Mouse (Mus musculus): ENCODE measurements at regions not wholly inside any gene's neighbourhood (a gene's known extent, or its start where the extent isn't known, plus 50 kb on each side); places are given as distances from the start of the nearest gene placed in this dataset.

DNA sequence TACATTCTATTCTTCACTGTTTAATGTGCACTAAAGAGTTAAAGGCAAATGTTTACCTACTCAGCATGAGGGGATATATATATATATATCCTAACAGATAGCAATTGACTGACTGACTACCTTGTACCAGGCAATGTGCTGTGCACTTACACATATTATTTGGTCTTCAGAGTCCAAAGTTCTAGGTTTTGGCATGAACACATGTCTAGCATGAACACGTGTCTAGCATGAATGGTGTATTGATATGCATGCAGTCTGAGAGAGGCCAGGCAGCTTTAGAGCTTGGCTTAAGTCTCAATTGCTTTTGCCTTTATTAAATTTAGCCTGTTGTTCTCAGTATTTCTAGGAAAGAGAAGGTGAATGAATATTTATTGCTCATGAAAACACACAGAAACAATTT is 161.4 kb downstream of the Btg1 start:
- DNase-seq (ENCODE audit: inconsistent age in 2 of 2, low spot score in 1 of 2) = no peak

DNA sequence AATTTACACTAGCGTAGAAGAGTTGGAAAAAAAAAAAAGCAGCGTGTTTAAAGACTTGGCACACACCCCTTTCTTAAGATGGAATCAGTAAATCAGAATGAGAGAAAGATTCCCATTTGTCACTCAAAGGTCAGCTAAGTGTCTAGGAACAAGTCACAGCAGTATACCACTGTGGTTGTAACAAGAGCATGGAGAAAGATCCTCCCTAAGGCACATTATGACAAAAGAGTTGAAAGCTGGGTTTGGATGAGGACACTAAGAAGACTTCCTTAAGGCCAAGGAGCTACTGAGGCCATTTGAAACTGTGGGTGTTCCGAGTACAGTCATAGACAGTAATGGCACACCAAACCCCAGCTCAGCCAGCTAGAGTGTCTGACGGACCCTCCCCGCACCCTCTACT is 167.2 kb downstream of the Btg1 start:
- no peak for DNase-seq (ENCODE audit: inconsistent age in 2 of 2, low spot score in 1 of 2)

DNA sequence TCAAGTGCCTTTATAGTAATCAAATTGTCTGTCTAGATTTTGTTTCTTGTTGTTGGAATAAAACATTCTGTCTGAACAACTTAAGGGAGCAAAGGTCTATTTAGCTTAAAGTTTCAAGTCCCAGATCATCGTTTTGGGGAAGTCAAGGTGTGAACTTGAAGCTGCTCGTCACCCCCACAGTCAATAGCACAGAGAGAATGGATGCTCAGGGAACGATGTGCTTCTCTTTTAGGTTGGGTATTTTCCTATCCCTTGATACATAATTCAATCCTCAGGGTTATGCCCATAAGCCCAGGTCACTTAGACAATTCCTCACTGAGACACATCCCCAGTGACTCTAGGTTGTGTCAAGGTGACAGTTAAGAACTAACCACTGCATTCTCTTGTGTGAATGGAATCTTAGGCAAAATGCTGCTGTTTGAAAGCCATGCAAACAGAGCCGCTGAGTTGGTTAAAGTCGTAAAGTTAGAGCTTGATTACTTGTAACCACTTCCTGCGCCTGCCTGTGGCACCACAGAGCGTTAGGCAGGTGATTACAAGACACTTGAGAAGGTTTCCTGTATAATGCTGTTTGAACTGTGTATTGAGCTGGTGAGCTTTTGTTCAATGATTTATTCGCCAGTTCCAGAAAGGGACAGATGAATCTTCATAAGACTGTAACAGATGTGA is 170.2 kb downstream of the Btg1 start:
- DNase-seq (ENCODE audit: inconsistent age in 2 of 2, low spot score in 1 of 2) = no peak

DNA sequence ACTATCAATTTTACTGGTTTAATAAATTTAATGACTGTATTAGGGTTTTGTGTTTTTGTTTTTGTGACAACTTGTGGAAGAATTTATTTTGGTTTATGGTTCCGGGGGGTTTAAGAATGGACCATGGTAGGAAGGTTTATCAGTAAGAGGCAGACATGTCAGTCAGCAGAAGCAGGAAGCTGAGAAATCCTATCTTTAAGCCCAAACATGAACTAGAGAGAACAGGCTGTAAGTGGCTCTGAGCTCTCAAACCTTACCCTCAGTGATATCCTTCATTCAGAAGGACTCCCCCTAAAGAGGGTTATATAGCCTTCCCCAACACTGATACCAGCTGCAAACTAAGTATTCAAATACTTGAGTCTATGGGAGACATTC is 170.8 kb downstream of the Btg1 start:
- DNase-seq (ENCODE audit: inconsistent age in 2 of 2, low spot score in 1 of 2) = no peak

DNA sequence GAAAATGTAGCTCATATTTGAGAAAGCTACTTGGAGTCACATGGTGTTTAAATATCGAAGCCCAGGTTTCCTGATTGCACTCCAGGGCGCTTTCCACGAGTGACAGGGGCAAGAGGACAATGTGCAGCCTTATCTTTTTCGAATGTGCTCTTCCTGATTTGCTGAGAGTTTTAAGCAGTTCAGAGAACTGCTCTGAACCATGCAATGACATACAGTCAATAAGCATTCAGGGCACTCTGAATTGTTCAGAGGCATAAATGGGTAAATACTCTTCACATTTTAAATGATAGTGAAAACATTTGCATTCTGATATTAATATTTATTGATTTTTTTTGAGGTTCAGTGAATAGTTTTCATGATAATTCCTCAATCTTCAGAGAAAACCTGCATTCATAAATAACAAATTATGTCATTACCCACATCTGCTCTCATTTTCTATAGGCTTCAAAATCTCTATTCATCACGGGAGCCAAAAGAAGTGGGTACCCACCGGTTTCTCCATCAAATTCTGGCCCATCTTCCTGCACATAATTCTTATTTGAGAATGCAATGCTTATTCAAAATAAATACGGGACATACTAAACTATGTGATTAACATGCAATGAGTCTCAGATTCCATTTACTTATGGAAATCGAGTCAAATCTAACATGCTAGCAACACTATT is 171.7 kb downstream of the Btg1 start:
- DNase-seq (ENCODE audit: inconsistent age in 2 of 2, low spot score in 1 of 2) = no peak

DNA sequence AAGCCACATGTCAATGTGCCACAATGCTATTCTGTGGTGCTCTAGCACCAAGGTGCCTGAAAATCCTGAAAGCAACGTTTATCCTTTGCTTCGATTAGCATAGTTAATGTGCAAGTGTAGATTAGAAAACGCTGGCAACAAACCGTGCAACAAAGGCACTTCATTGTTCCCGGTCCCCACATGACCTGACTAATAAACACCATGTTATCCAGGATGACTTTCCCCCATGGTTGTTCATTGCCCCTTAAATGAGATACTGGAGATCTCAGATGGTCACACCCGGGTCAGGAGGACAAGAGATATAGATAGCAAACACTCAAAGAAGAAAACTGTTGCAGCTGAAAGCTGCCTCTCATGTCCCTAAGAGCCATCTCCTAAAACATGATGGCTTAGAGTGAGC is 180.3 kb downstream of the Btg1 start:
- no peak for DNase-seq (ENCODE audit: inconsistent age in 2 of 2, low spot score in 1 of 2)

DNA sequence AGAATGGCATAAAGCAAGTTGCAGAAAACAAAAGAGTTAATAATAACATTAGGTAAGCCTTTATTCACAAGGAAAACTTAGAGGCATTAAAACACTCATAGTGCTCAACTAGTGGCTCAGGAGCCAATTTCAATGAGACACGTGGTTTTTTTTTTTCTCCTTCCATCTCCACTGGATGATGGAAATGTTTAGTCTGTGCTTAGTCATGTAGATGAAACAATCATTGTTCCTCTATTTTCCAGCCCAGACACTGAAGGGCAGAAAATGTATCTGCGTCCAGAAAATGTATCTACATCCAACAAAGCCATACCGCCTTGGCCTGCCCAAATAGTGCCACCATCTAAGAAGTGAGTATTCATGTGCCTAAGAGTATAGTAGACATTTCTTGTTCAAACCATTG is 184.0 kb downstream of the Btg1 start:
- DNase-seq (ENCODE audit: inconsistent age in 2 of 2, low spot score in 1 of 2) = no peak

DNA sequence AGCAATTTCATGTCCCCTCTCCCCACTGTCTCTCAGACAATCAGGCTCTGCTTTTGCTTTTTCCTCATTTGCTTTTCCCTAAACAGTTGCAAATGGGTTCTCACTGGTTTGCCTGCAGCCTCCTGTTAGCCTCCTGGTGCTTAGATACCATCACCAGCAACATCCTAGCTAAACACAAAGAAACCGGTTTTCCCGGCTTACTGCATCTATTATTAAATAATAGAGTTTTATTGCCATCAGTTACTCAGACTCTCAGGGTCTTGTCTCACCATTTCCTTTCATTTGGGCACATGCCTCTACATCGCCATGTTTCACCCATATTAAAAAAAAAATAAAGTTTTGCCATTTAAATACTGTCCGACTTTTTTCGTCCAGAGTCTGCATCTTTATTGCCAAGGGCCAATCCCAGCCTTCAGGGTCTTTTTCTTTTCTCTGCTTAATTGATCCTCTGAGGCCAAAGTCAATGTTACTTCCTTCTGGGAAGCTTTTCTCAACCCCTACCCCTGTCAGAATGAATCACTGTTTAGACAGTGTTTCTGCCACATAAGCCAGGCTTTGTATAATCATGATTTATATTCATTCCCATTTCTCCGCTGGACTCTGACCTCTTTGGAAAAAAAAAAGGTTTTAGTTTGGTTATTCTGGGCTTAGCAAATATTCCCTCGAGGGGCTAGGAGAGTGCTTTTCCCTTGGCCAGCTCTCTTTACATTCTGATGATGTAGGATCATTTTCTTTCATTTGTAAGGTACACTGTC is 187.4 kb downstream of the Btg1 start:
- no peak for DNase-seq (ENCODE audit: inconsistent age in 2 of 2, low spot score in 1 of 2)

DNA sequence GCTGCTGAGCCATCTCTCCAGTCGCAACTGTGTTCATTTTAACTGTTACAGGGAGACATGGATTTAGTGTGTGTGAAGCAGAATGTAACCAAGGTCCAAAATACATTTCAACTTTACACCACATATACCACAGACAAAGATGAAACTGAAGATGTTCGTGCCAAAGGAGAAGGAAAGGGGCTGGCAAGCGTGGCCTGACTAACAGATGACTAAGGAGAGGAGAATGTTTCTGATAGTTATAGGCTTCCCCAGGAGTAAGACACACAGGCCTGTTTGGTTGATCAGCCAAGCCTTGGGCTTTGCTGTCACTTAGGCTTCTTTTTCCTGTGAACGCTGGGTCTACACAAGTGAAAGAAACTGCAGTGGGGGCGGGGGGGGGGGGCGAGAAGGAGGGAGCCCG is 189.8 kb downstream of the Btg1 start:
- no peak for DNase-seq (ENCODE audit: inconsistent age in 2 of 2, low spot score in 1 of 2)

DNA sequence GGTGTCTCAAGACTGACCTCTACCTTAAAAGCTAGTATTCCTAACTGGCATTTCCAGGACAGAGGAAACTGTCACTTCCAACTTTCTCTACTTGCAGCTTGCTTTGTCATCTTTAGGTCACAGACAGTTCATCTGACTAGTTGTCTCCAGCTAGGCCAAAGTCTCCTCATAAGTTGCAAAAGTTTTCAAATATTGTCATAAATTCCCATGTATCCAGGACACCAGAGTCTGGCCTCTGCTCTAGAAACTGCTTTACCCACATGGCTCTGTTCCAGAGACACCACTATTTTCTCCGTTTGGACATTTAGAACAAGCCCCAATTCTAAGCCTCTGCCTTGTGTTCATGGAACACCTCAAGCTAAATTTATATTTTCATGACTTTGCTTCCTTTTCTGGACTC is 205.0 kb downstream of the Btg1 start:
- DNase-seq (ENCODE audit: inconsistent age in 2 of 2, low spot score in 1 of 2) = no peak

DNA sequence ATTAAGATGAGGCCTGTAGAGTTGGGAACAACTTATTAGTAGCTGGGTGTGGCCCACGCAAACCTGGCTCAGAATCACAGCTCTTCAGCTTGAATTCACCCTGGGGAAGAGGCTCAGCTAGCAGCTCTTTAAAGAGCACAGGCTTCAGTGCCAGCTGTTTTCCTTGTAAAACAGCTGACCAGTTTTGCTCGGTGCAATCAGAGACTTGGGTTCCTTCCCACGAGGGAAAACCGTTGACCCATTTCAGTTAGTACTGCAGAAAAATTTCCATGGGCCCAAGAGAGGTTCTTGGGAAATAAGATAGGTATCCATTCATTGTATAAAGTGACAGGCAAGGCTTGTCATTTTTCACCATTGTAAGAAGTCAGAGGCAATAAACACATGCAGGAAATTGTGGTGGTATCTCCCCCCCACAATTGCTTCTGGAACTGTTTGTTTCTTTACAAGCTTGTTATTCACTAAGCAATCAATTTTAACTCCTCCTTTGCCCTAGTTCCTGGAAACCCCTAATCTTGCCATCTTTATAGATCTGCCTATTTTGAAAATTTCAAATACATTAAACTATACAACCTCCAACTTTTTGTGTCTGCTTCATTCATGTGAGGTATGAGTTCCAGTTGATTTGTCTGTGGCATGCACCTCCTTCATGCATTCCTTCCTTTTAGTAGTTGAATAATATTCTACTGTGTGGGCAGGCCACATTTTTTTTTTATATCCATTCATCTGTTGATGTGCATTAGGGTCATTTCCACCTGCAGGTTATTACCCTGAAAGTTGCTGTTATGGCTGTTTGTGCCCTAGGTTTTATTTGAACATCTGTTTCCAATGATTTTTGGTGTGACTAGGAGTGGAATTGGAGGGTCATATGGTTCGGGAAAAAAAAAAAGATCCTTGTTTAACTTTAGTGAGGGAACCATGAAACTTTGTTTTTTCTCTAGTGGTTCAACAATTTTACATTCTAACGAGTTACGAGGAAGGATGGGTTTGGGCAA is 205.8 kb downstream of the Btg1 start:
- peak in 1 of 2 experiments; percentile 45 for DNase-seq (ENCODE audit: inconsistent age in 2 of 2, low spot score in 1 of 2)

DNA sequence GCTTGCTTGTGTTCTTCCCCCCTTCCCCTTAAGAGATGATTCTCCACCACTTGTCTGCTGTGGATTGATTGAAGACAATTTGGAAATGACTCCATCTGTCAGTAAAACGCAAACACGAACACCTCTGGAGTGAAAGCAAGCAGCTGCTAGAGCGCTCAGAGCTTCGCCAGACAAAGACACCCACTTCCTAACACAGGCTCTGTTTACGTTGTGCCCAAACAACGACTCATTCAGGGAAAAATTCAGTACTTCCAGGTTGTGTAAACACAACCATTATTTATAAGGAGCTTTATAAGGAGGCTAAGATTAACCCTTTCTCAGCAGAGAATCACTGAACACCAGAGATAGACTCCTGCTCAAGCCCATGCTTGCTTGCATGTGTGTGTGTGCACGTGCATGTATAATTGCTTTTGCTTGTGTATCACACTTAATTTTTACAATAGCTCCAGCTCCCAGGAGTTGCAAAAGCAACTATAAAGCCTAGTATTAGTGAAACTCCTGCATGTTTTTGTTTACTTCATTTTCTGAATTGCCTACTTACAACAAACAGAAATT is 209.5 kb downstream of the Btg1 start:
- DNase-seq (ENCODE audit: inconsistent age in 2 of 2, low spot score in 1 of 2) = no peak

DNA sequence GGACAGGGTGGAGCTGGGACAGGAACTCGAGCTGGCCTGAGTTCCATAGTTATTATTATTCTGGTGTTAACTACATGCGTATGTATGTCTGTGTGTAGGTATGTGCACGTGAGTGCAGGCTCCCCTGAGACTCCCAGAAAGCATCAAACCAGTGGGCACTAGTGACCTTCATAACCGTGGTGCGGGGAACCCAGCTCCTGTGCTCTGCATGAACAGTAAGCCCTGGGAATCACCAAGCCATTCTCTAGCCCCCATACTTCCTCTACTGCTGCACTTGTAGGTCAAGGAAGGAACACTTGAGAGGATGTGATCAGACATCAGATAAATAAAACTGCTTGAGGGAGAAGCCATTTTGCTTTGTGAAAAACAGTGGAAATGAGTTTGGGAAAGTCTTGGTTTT is 211.2 kb downstream of the Btg1 start:
- no peak for DNase-seq (ENCODE audit: inconsistent age in 2 of 2, low spot score in 1 of 2)

DNA sequence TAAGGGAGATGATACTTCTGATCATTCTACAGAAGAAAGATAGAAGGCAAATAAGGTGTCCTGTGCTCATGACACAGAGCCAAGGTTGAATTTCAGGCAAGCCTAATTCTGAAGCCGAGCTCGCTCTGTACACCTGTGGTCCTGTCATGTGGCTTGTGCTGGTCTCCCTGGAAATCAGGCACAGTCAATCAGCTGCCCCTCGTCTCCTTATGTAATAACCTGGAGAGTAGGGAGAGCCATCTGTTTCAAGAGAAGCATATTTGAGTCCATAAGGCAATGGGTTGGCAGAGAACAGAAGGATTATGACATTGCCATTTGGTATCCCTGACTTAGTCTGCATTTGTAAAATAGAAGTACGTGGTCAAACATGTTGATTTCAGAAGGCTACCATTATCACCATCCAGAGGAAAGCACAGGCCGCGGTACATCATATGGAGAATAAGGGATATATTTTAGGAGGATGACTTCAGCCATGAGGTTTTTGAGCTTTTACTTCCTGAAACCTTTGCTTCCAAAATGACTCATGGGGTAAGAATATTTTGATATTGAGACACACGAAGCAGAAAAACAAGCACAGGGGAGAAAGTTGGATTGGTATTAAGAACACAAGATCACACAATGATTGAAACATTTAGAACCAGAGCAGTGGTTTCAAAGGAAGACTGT is 211.9 kb downstream of the Btg1 start:
- peak in 1 of 2 experiments; percentile 31 for DNase-seq (ENCODE audit: inconsistent age in 2 of 2, low spot score in 1 of 2)

DNA sequence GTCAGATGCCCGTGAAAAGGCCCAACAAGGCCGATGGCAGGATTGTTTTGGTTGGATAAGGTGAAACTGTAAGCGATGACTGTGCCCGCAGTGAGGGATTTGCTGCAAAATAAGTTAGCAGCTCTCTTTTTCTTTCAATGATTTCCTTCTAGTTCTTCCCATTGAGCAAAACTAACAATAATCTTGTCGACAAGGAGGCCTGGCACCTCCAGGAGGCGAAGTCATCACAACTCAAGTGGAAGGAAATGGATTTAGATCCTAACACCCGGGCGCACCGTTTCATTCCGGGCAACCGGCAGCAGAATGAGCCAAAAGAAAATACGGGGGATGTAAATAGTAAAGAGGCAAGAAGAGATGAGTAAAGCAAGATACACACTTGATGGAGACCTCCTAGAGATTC is 214.3 kb downstream of the Btg1 start:
- no peak for DNase-seq (ENCODE audit: inconsistent age in 2 of 2, low spot score in 1 of 2)

DNA sequence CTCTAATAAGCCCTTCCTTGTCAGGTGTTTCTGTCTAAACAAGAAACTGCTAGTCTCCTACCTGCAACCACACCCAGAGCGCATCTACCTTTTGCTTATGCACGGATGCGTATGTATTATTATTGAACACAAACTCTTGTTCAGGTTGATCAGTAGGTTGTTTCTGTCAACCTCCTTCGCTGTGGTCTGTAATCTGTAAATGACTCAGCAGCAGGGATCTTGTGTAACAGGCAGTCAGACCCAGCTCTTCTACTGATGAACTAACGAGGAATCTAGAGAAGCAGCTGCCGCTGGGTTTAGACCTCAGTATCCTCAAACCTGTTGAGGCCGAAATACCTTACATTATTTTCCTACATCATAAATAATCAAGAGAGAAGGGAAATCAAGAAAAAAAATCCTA is 220.4 kb downstream of the Btg1 start:
- DNase-seq (ENCODE audit: inconsistent age in 2 of 2, low spot score in 1 of 2) = no peak

DNA sequence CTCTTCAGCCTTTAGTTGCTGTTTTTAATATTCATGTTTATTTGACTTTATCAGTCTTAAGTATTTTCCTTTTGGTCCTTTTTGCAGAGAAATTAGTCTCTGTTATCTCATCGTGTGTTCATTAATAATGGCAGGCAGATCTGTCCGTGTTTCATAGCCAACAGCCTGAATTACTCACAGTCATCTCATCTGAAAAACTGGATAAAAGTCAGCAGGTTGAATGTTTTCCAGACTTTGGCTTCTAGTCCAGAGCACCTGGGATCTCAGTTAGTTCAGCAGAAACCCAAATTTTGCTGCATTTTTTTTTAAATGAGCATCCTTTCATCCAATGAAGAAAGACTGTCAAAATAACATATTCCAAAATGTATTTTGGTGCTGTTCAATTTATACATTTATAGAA is 224.3 kb downstream of the Btg1 start:
- no peak for DNase-seq (ENCODE audit: inconsistent age in 2 of 2, low spot score in 1 of 2)

DNA sequence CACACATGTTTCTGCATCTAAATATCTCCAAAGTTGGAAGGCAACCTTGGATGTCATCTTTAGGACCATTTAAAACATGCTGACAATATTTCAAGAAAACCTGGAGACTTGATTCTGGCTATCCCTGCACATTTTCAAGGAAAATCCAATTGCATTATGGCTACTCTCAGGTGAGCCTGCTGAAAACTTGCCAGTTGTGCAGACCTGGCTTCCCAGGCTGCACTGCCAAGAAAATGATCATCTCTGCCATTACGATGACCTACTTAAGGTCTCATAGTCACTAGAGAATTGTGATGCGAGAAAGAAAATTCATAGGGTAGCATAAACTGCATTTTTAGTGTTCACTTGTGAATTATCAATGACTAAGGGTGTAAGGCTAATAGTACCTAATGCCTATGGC is 225.2 kb downstream of the Btg1 start:
- no peak for DNase-seq (ENCODE audit: inconsistent age in 2 of 2, low spot score in 1 of 2)

DNA sequence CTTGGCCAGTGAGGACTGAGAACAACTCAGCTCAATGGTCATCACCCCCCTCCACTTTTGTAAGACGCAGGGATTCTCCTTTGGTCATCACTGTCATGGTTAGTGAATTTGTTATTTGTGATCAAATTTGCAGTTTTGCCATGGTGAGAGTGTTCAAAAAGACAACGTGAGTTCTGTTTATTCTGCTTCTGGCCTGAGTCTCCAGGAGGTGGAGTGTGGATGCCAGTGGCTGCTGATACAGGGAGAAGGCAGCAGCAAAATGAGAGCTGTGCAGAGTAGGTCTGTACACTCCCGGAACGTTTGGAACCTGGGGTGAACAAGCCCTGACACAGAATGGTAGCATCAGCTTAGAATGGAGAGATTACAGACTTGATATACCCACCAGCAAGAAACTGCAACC is 229.1 kb downstream of the Btg1 start:
- DNase-seq (ENCODE audit: inconsistent age in 2 of 2, low spot score in 1 of 2) = no peak

DNA sequence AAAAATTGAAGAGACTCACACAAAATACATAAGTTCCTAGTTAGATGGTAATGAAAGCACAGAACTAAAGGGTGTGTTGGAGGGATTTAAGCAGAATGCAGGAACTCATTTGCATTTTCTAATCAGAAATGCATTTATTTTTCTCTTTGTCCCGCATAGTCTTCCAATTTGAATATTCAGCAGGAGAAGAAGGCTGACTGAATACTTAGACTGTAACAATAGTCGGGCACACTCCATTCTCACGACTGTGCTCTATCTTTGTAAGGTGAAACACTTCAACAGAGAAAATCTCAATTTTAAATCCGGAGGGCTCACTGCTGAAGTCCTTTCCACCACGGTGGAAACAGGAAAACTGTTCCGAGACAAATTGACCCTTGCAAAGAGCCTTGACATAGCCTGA is 230.2 kb downstream of the Btg1 start:
- DNase-seq (ENCODE audit: inconsistent age in 2 of 2, low spot score in 1 of 2) = no peak

All from adrenal gland, adult (tissue).